ENCODE assay signal across 24 mouse cellular contexts in genomic region chr6:126808561-126808960, GRCm38 (mm10). TPM values are rescaled to one million over a fixed set of nuclear protein-coding genes. Genes with fewer than 3 reads are reported as not detected.
DNase-seq lines count a peak whose midpoint lies in the region; ATAC-seq and TF ChIP-seq lines count a peak whose summit lies in the region.
"Had no signal": no experiment of that assay in that cellular context is flagged by ENCODE, and none has a peak within 500 bp of the region (broad histone marks: within the 10 kb centered on the region; RNA-seq: fewer than 3 reads in every experiment).

No protein-coding gene starts in this region.

- TF ChIP-seq POLR2A in small intestine, adult 2 months (IDR thresholded peaks at IDR 0.05; ENCODE audit: low read depth, low read length): no peak

- no peaks in the 10 kb centered on the region for H3K4me1 ChIP-seq in heart, embryonic 13.5 days
- H3K4me1 ChIP-seq in lung, postnatal 0 days (ENCODE audit: insufficient read depth, low read depth, low read length): no peaks in the 10 kb centered on the region
- H3K4me1 ChIP-seq in small intestine, adult 2 months (ENCODE audit: control insufficient read depth, insufficient read depth, insufficient read length, low read length): no peaks in the 10 kb centered on the region
- H3K4me1 ChIP-seq: embryonic facial prominence, embryonic 13.5 days; hindbrain, embryonic 10.5 days; neural tube, embryonic 15.5 days had no signal

- H3K4me3 ChIP-seq in heart, embryonic 13.5 days: no peak overlapping the region
- H3K4me3 ChIP-seq in left cerebral cortex, adult 2 months: no peak overlapping the region
- no peak overlapping the region for H3K4me3 ChIP-seq in lung, postnatal 0 days (ENCODE audit: low read depth, low read length)
- 0 out of 2 replicates have a peak overlapping the region, but pooled peaks have one; percentile 7 for H3K4me3 ChIP-seq in small intestine, adult 2 months (ENCODE audit: low read depth, low read length)
- H3K4me3 ChIP-seq: embryonic facial prominence, embryonic 13.5 days; hindbrain, embryonic 10.5 days; neural tube, embryonic 15.5 days had no signal

- H3K27me3 ChIP-seq in heart, embryonic 13.5 days (replicated peaks): no peaks in the 10 kb centered on the region
- no peaks in the 10 kb centered on the region for H3K27me3 ChIP-seq in lung, postnatal 0 days (replicated peaks; ENCODE audit: insufficient read depth, low read length)
- no peaks in the 10 kb centered on the region for H3K27me3 ChIP-seq in small intestine, adult 2 months (ENCODE audit: control insufficient read depth, insufficient read depth, low read length)
- H3K27me3 ChIP-seq: embryonic facial prominence, embryonic 13.5 days; neural tube, embryonic 15.5 days had no signal

- ATAC-seq in heart, embryonic 13.5 days (ENCODE audit: extremely low read depth, insufficient number of reproducible peaks, low FRiP score, low TSS enrichment): no peak
- ATAC-seq in lung, postnatal 0 days: no peak
- ATAC-seq: hindbrain, postnatal 0 days; intestine, postnatal 0 days; midbrain, embryonic 16.5 days had no signal

- WGBS in heart, embryonic 13.5 days: 79% methylated on average over 8 of the region's 8 CpGs
- 82% methylated on average over 8 of the region's 8 CpGs for WGBS in lung, postnatal 0 days
- WGBS in small intestine, adult 2 months: 83% methylated on average over 8 of the region's 8 CpGs

- no peaks in the 10 kb centered on the region for H3K36me3 ChIP-seq in heart, embryonic 13.5 days
- H3K36me3 ChIP-seq in lung, postnatal 0 days (ENCODE audit: insufficient read depth, low read length): no peaks in the 10 kb centered on the region
- no peaks in the 10 kb centered on the region for H3K36me3 ChIP-seq in small intestine, adult 2 months (ENCODE audit: control insufficient read depth, insufficient read depth, low read length)
- H3K36me3 ChIP-seq: embryonic facial prominence, embryonic 13.5 days; hindbrain, embryonic 10.5 days; neural tube, embryonic 15.5 days had no signal

- no peak overlapping the region for H3K9ac ChIP-seq in heart, embryonic 13.5 days
- no peak overlapping the region for H3K9ac ChIP-seq in lung, postnatal 0 days (replicated peaks; ENCODE audit: low read depth)
- H3K9ac ChIP-seq: embryonic facial prominence, embryonic 13.5 days; neural tube, embryonic 15.5 days had no signal

- intact Hi-C loops in heart, postnatal 36 days (cut with DNase I): no loop called here
- intact Hi-C loops in left cerebral cortex, adult 2 months (cut with DNase I): loop anchor here (10.0 kb wide), 1 partner anchor 276 kb away; no protein-coding TSS in a partner anchor

- DNase-seq in heart, postnatal 36 days: no peak
- no peak for DNase-seq in left cerebral cortex, adult 2 months (ENCODE audit: extremely low spot score in 1 of 2, low spot score in 2 of 2)
- no peak for DNase-seq in left cerebral cortex, adult 18-20 months (ENCODE audit: low spot score in 2 of 2)
- no peak for DNase-seq in lung, postnatal 0 days (ENCODE audit: low spot score)
- DNase-seq in lung, postnatal 25 days (ENCODE audit: low spot score): no peak
- DNase-seq in c-Kit-positive CD71-positive TER-119-positive erythroid progenitor cells, embryonic 14.5 days (ENCODE audit: low spot score): no peak
- DNase-seq: B cell, adult 2 months; cerebellum, adult 11-12 months; cerebellum, postnatal 14 days; gastrocnemius, postnatal 10 days; kidney, postnatal 25 days; right cerebral cortex, postnatal 14 days; thymus, postnatal 14 days had no signal

- no peak overlapping the region; the same call in 1 of the 2 replicates for H3K27ac ChIP-seq in heart, embryonic 13.5 days (replicated peaks)
- peak overlapping the region; percentile 61; the same call in 1 of the 2 replicates for H3K27ac ChIP-seq in left cerebral cortex, adult 2 months
- no peak overlapping the region for H3K27ac ChIP-seq in lung, postnatal 0 days (ENCODE audit: low read length)
- no peak overlapping the region for H3K27ac ChIP-seq in small intestine, adult 2 months (ENCODE audit: insufficient read depth, low read depth, low read length)
- H3K27ac ChIP-seq: embryonic facial prominence, embryonic 13.5 days; hindbrain, embryonic 10.5 days; hindbrain, postnatal 0 days; neural tube, embryonic 15.5 days; stomach, postnatal 0 days had no signal

- TF ChIP-seq CTCF in left cerebral cortex, adult 2 months (IDR thresholded peaks at IDR 0.05): no peak
- TF ChIP-seq CTCF in lung, postnatal 0 days (IDR thresholded peaks at IDR 0.05): no peak
- no peak for TF ChIP-seq CTCF in small intestine, adult 2 months (IDR thresholded peaks at IDR 0.05; ENCODE audit: extremely low read depth, insufficient read length, insufficient replicate concordance, low read depth, low read length)

- H3K4me2 ChIP-seq in heart, embryonic 13.5 days: peak overlapping the region; percentile 15; the same call in 1 of the 2 replicates
- peak overlapping the region; percentile 25; the same call in 1 of the 2 replicates for H3K4me2 ChIP-seq in lung, postnatal 0 days (replicated peaks; ENCODE audit: low read depth, low read length)
- H3K4me2 ChIP-seq: embryonic facial prominence, embryonic 13.5 days; neural tube, embryonic 15.5 days had no signal

- TF ChIP-seq EP300 in lung, postnatal 0 days (IDR thresholded peaks at IDR 0.05): no peak

- H3K9me3 ChIP-seq in heart, embryonic 13.5 days: 0 out of 2 replicates have a peak, but pooled peaks cover 2% of the 10 kb centered on the region
- no peaks in the 10 kb centered on the region for H3K9me3 ChIP-seq in lung, postnatal 0 days (ENCODE audit: low read length)
- H3K9me3 ChIP-seq: embryonic facial prominence, embryonic 13.5 days; hindbrain, embryonic 10.5 days; neural tube, embryonic 15.5 days had no signal

RNA-seq across cellular contexts. Expression of gene Ndufa9, which starts 40.4 kb away (rescaled TPM):
- 329 and 372 TPM in 2 replicates for polyA plus RNA-seq in heart, embryonic 13.5 days (2015; fragmentation: Nextera tagmentation; extraction: Ambion mirVana)
- total RNA-seq in heart, postnatal 36 days (2021): 100 to 1,000 TPM; 749 to 793 TPM
- 100 to 1,000 TPM; 135 to 150 TPM for total RNA-seq in left cerebral cortex, adult 2 months (2021)
- total RNA-seq in left cerebral cortex, adult 18-20 months (2021): 100 to 1,000 TPM; 151 to 164 TPM
- 136 and 141 TPM in 2 replicates for polyA plus RNA-seq in lung, postnatal 0 days (2015; fragmentation: Nextera tagmentation; extraction: Ambion mirVana)
- polyA plus RNA-seq in small intestine, adult 2 months (2012; rRNA removed): 49.3 and 93.4 TPM in 2 replicates

RNA-seq across cellular contexts. Expression of gene Akap3, which starts 44.3 kb away (rescaled TPM):
- 0.05 TPM in 1 of 2 replicates, not detected in the other for polyA plus RNA-seq in heart, embryonic 13.5 days (2015; fragmentation: Nextera tagmentation; extraction: Ambion mirVana)
- not detected for total RNA-seq in heart, postnatal 36 days (2021)
- under 1 TPM; 0.18 to 0.35 TPM for total RNA-seq in left cerebral cortex, adult 2 months (2021)
- under 1 TPM; 0.19 to 0.26 TPM for total RNA-seq in left cerebral cortex, adult 18-20 months (2021)
- polyA plus RNA-seq in lung, postnatal 0 days (2015; fragmentation: Nextera tagmentation; extraction: Ambion mirVana): not detected in 2 replicates
- not detected in 2 replicates for polyA plus RNA-seq in small intestine, adult 2 months (2012; rRNA removed)
- total RNA-seq: gastrocnemius, postnatal 10 days; heart, adult 18-20 months; hindbrain, postnatal 0 days had no signal
- polyA plus RNA-seq: embryonic facial prominence, embryonic 13.5 days; heart, embryonic 14.5 days; intestine, postnatal 0 days; stomach, postnatal 0 days had no signal

Comparison
In these comparisons a context has a peak if more than half of its experiments do, and no peak if none do; other contexts are left out.
1. RNA of gene Ndufa9, which starts 40.4 kb away (total RNA-seq): 749 to 793 TPM in heart, postnatal 36 days; 151 to 164 TPM in left cerebral cortex, adult 18-20 months and 135 to 150 TPM in left cerebral cortex, adult 2 months; every median in the first group is over 4 times any median in the second.